Mouse (Mus musculus): ENCODE results near the gene Sox2. TPM values are rescaled to one million over a fixed set of nuclear protein-coding genes. Genes with fewer than 3 reads are reported as not detected.
A peak's percentile ranks its signal among the peaks of the same experiment; 100 is the strongest.

Sox2 gene
- 16.9 and 19.2 TPM in 2 replicates for polyA plus RNA-seq (2015; fragmentation: Nextera tagmentation; extraction: Ambion mirVana)

DNA sequence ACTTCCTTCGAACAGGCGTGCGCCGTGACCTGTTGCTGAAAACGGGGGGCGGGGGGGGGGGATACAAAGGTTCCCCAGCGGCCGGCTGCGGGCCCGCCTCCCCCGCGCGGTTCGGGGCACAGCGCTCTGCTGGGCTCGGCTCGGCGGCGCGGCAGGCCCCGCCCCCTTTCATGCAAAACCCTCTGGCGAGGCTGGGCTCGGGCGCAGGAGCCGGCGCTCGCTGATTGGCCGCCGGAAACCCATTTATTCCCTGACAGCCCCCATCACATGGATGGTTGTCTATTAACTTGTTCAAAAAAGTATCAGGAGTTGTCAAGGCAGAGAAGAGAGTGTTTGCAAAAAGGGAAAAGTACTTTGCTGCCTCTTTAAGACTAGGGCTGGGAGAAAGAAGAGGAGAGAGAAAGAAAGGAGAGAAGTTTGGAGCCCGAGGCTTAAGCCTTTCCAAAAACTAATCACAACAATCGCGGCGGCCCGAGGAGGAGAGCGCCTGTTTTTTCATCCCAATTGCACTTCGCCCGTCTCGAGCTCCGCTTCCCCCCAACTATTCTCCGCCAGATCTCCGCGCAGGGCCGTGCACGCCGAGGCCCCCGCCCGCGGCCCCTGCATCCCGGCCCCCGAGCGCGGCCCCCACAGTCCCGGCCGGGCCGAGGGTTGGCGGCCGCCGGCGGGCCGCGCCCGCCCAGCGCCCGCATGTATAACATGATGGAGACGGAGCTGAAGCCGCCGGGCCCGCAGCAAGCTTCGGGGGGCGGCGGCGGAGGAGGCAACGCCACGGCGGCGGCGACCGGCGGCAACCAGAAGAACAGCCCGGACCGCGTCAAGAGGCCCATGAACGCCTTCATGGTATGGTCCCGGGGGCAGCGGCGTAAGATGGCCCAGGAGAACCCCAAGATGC is at the start of gene Sox2:
Gene Sox2, plus strand, starts transcription at position 680 of the 895 bp plus-strand sequence.
- ATAC-seq (ENCODE audit: low FRiP score), result peak; percentile 86
- H3K4me2 ChIP-seq, result peak within 1 kb of the TSS; percentile 64
- H3K9ac ChIP-seq, result peak within 1 kb of the TSS; percentile 87
- peaks cover 51% of the 10 kb centered on the region for H3K27me3 ChIP-seq
- under 1% methylated on average over 86 of the region's 86 CpGs for WGBS
- peaks cover 39% of the 10 kb centered on the region for H3K4me1 ChIP-seq (replicated peaks)
- peak within 1 kb of the TSS; percentile 57 for H3K4me3 ChIP-seq
- H3K36me3 ChIP-seq, result no peaks in the 10 kb centered on the region
- H3K9me3 ChIP-seq, result no peaks in the 10 kb centered on the region
- peak within 1 kb of the TSS; percentile 94 for H3K27ac ChIP-seq

- no peaks in the 10 kb centered on the region for H3K27me3 ChIP-seq
- H3K9me3 ChIP-seq, result no peaks in the 10 kb centered on the region
- ATAC-seq (ENCODE audit: low FRiP score), result no peak
- 91% methylated on average over 2 of the region's 2 CpGs for WGBS
- no peak overlapping the region for H3K9ac ChIP-seq
- no peak overlapping the region for H3K27ac ChIP-seq
- H3K4me1 ChIP-seq (replicated peaks), result no peaks in the 10 kb centered on the region
- no peak overlapping the region for H3K4me2 ChIP-seq
- no peaks in the 10 kb centered on the region; the same call in 1 of the 2 replicates for H3K36me3 ChIP-seq
- H3K4me3 ChIP-seq, result no peak overlapping the region
These were observed 49.1 kb upstream of the Sox2 start for GRCm38 (mm10) chr3:34601116-34601515.

- ATAC-seq (ENCODE audit: low FRiP score), result no peak
- Histone ChIP-seq H3K9ac (no peak overlapping the region), H3K27ac (no peak overlapping the region), H3K4me3 (no peak overlapping the region), H3K4me2 (no peak overlapping the region), H3K36me3 (no peaks in the 10 kb centered on the region), H3K27me3 (no peaks in the 10 kb centered on the region), H3K9me3 (no peaks in the 10 kb centered on the region), H3K4me1 (replicated peaks) (no peaks in the 10 kb centered on the region)
- 83% methylated on average over 7 of the region's 7 CpGs for whole genome bisulfite sequencing
These were observed 36.1 kb upstream of the Sox2 start for GRCm38 (mm10) chr3:34614107-34614506.

- no peak for ATAC-seq (ENCODE audit: low FRiP score)
- H3K36me3 ChIP-seq, result no peaks in the 10 kb centered on the region
- H3K4me2 ChIP-seq, result no peak overlapping the region
- H3K9ac ChIP-seq, result no peak overlapping the region
- H3K27ac ChIP-seq, result no peak overlapping the region
- H3K4me1 ChIP-seq (replicated peaks), result no peaks in the 10 kb centered on the region
- no peak overlapping the region for H3K4me3 ChIP-seq
- H3K9me3 ChIP-seq, result no peaks in the 10 kb centered on the region
- no peaks in the 10 kb centered on the region for H3K27me3 ChIP-seq
- 62% methylated on average over 15 of the region's 15 CpGs for WGBS
These were observed 34.7 kb upstream of the Sox2 start for GRCm38 (mm10) chr3:34615526-34615925.

- Histone ChIP-seq H3K9me3 (no peaks in the 10 kb centered on the region), H3K27me3 (no peaks in the 10 kb centered on the region), H3K36me3 (no peaks in the 10 kb centered on the region), H3K4me3 (no peak overlapping the region), H3K9ac (no peak overlapping the region), H3K27ac (no peak overlapping the region), H3K4me2 (no peak overlapping the region), H3K4me1 (replicated peaks) (no peaks in the 10 kb centered on the region)
- no peak for ATAC-seq (ENCODE audit: low FRiP score)
- WGBS, result 81% methylated on average over 7 of the region's 7 CpGs
These were observed 31.3 kb upstream of the Sox2 start for GRCm38 (mm10) chr3:34618934-34619333.

- Histone ChIP-seq H3K4me1 (replicated peaks) (no peaks in the 10 kb centered on the region), H3K9me3 (no peaks in the 10 kb centered on the region), H3K4me3 (no peak overlapping the region), H3K4me2 (no peak overlapping the region), H3K9ac (no peak overlapping the region), H3K36me3 (no peaks in the 10 kb centered on the region), H3K27me3 (no peaks in the 10 kb centered on the region), H3K27ac (no peak overlapping the region)
- no peak for ATAC-seq (ENCODE audit: low FRiP score)
- WGBS, result 86% methylated on average over 4 of the region's 4 CpGs
These were observed 30.1 kb upstream of the Sox2 start for GRCm38 (mm10) chr3:34620121-34620520.

- no peaks in the 10 kb centered on the region for H3K36me3 ChIP-seq
- no peak overlapping the region for H3K9ac ChIP-seq
- H3K27me3 ChIP-seq, result 0 out of 2 replicates have a peak, but pooled peaks cover 3% of the 10 kb centered on the region
- no peak for ATAC-seq (ENCODE audit: low FRiP score)
- H3K4me2 ChIP-seq, result no peak overlapping the region
- H3K4me3 ChIP-seq, result no peak overlapping the region
- H3K9me3 ChIP-seq, result no peaks in the 10 kb centered on the region
- no peaks in the 10 kb centered on the region for H3K4me1 ChIP-seq (replicated peaks)
- WGBS, result 92% methylated on average over 16 of the region's 16 CpGs
- H3K27ac ChIP-seq, result no peak overlapping the region
These were observed 25.4 kb upstream of the Sox2 start for GRCm38 (mm10) chr3:34624721-34625270.

DNA sequence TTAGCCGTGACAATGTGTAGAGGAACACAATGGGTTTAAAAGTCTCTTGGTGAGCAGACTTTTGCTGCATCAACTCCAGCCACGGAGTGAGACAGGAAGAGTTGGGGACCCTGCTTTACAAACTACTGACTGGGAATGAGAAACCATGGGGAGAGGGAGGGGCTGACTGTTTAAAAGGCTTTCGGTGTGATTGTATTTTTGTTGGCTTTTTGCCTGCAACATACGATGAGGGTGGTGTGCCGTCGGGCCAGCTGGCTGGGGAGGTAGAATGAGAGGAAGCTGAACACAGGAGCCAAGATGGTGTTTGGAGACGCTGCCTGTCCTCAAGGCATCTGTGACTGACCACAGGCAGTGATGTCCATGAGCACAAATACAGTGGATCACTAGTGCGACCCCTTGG is 23.7 kb upstream of the Sox2 start:
- WGBS, result 68% methylated on average over 8 of the region's 8 CpGs
- Histone ChIP-seq H3K27me3 (0 out of 2 replicates have a peak, but pooled peaks cover 3% of the 10 kb centered on the region), H3K9me3 (no peaks in the 10 kb centered on the region), H3K4me3 (no peak overlapping the region), H3K9ac (no peak overlapping the region), H3K4me1 (replicated peaks) (no peaks in the 10 kb centered on the region), H3K36me3 (no peaks in the 10 kb centered on the region), H3K4me2 (no peak overlapping the region), H3K27ac (no peak overlapping the region)
- ATAC-seq (ENCODE audit: low FRiP score), result no peak

DNA sequence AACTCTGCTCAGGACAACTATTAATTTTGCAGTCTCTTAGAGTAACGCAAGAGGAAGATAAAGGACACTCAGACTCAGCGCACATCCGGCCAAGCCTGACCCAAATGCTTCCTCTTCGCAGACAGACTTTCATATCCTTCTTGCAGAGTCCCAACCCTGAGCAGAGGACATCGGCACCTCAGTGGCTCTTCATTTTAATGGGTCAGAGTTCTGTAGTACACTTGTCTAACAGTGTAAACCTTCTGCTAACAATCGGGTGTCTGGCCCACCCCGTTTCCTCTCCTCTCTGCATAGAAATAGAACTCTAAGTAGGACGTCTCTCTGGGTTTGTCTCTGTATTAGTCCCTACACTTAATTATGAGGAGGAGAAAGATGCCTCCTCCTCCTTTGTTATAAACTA is 20.2 kb upstream of the Sox2 start:
- H3K36me3 ChIP-seq, result no peaks in the 10 kb centered on the region
- no peaks in the 10 kb centered on the region for H3K9me3 ChIP-seq
- WGBS, result 62% methylated on average over 8 of the region's 8 CpGs
- no peak overlapping the region for H3K9ac ChIP-seq
- H3K27ac ChIP-seq, result no peak overlapping the region
- no peak for ATAC-seq (ENCODE audit: low FRiP score)
- peaks cover 12% of the 10 kb centered on the region for H3K27me3 ChIP-seq
- no peak overlapping the region for H3K4me2 ChIP-seq
- H3K4me3 ChIP-seq, result no peak overlapping the region
- no peaks in the 10 kb centered on the region for H3K4me1 ChIP-seq (replicated peaks)

DNA sequence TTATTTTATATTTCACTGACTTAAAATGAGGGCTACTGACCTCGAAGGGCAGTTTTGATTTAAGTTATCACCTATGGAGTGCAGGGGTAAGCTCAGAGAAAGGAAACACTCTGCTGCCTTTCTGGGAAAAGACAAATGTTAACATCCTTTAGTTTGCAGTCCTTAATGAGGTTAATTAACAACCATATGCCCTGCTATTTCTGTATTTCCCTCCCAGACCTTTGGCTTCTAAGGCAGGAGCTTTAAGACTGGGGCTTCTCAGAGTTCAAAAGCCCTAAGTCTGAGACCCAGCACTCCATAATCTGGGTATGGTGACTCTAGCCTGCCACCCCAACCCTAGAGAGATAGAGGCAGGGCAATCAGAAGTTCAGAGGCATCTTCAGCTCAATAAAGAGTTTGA is 19.5 kb upstream of the Sox2 start:
- H3K36me3 ChIP-seq, result no peaks in the 10 kb centered on the region
- H3K27ac ChIP-seq, result no peak overlapping the region
- H3K4me1 ChIP-seq (replicated peaks), result no peaks in the 10 kb centered on the region
- no peak for ATAC-seq (ENCODE audit: low FRiP score)
- H3K4me3 ChIP-seq, result no peak overlapping the region
- H3K4me2 ChIP-seq, result no peak overlapping the region
- H3K9ac ChIP-seq, result no peak overlapping the region
- no peaks in the 10 kb centered on the region for H3K9me3 ChIP-seq
- peaks cover 14% of the 10 kb centered on the region for H3K27me3 ChIP-seq
- 66% methylated on average over 1 of the region's 1 CpGs for WGBS

GRCm38 (mm10) chr3:34636958-34637357 is 13.2 kb upstream of the Sox2 start:
- Histone ChIP-seq H3K4me1 (replicated peaks) (peaks cover 28% of the 10 kb centered on the region), H3K4me3 (no peak overlapping the region), H3K36me3 (no peaks in the 10 kb centered on the region), H3K9ac (no peak overlapping the region), H3K27me3 (peaks cover 49% of the 10 kb centered on the region), H3K4me2 (no peak overlapping the region), H3K9me3 (no peaks in the 10 kb centered on the region), H3K27ac (peak overlapping the region; percentile 74)
- no peak for ATAC-seq (ENCODE audit: low FRiP score)
- WGBS, result 56% methylated on average over 6 of the region's 6 CpGs

- Histone ChIP-seq H3K4me3 (no peak overlapping the region), H3K27me3 (peaks cover 54% of the 10 kb centered on the region), H3K4me1 (replicated peaks) (peaks cover 34% of the 10 kb centered on the region), H3K4me2 (peak overlapping the region; percentile 60), H3K9ac (no peak overlapping the region), H3K36me3 (no peaks in the 10 kb centered on the region), H3K9me3 (no peaks in the 10 kb centered on the region), H3K27ac (peak overlapping the region; percentile 74)
- WGBS, result 24% methylated on average over 5 of the region's 5 CpGs
- no peak for ATAC-seq (ENCODE audit: low FRiP score)
These were observed 12.7 kb upstream of the Sox2 start for GRCm38 (mm10) chr3:34637481-34637880.
